Mouse (Mus musculus): ENCODE data around the gene Eif4g1.

Eif4g1 gene

DNA sequence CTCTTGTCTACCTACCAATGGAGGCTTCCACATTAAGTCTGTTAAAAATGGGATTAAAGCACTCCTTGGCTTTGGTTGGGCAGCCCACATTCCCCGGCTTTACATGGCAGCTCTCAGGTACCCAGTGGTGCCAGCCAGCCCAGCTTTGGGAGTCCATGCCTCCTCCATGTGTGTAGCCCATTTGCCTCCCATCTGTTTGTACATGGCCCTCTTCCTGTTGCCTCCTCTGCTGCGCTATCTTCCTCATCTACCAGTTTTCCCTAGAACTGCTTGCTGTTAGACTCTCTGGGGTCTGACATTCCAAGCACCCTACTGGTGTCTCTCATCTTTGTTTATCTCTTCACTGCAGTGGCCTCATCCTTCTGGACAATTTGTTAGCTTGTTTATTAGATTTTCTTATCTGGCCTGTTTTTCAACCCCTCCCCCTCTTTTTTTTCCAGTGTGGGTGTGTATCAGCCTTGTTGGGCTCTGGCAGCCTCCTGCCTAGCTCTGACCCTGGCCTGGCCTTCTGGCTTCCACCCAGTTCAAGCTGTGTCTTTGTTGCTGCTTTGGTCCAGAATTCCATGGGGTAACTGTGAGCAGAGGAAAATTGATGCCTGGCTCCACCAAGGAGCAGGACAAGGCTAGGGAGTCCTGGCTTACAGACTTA is 38.4 kb downstream of the Eif4g1 start:
- no peak for DNase-seq (ENCODE audit: low read depth)

DNA sequence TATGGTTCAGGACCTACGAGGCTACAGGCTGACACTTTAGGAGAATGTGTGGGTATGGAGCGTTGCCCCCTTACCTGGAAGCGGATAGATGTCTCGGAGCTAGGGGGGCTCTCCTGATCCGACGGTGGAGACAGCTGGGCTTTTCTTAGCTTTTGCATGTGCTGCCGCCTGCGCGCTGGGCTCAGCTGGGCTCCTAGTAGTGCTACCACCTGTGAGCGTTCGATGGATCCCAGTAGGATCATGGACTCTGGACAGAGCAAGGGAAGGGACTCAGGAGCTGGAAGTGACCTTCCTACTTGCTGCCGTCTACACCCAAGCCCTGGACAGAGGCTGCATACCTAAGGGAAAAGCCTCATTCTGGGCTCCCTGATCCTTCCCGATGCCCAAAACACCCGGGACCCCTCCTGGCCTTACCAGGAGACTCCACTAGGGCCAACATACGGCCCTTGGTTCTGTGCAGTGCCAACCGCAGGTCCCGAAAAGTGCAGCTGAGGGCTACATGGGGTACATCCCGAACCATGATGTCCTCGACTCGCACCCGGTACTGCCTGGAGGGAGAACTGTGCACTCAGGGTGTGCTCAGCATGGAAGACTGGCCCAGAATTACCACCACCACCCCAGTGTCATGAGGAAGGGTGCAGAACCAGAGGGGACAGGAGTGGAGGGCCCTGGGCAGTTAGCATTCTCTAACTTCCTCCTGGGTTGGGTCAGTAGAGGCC is 40.3 kb downstream of the Eif4g1 start:
- DNase-seq (ENCODE audit: low read depth), result no peak

DNA sequence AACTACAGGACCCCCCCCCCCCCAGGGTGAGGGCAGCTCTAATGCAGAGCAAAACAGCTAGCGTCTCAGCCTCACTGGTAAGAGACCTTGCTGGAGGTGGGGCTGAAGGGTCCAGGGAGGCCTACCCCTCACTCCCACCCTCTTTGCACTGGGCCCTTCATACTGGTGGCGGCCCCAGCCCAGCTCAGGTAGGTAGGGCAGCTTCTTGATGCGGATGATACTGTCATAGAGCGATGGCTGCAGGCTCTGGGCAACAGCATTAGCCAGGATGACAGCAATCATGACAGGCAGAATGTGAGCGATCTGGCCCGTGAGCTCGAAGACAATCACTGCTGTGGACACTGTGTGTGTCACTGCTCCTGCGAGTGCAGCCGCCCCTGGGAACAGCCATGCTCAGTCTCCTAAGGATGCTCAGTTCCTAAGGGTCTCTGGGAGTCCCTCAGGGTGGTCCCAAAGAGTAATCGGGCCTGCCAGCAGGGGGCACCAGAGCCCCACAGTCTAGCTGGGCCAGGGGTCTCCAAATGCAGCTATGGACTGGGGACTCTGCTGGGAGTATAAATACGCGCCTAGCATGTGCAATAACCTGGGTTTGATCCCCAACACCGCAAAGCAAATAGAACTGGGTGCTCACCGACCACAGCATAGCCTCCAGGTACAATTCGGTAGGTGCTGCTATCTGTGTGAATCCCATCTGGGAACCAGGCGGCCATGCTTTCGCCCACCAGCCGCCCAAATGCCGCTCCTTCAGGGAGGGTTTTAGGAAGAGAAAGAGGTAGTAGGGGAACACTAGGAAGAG is 41.0 kb downstream of the Eif4g1 start:
- DNase-seq (ENCODE audit: low read depth), result no peak

DNA sequence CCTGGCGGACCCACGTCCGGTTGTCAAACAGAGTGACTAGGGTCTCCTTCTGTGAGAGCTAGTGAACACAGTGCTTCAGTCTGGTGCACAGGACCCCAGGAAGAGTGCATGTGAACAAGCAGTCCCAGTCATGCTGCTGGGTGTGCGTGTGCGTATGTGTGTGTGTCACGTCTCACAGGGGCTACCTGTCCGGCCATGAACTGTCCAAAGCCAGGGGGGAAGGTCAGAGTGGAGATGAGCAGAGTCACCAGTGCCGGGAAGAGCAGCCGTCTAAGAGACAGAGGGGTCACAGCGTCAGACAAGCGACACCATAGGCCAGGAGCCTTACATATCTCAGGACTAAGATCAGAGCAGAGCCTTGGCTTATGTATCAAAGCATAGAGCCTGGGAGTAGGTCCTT is 42.3 kb downstream of the Eif4g1 start:
- DNase-seq (ENCODE audit: low read depth), result no peak

DNA sequence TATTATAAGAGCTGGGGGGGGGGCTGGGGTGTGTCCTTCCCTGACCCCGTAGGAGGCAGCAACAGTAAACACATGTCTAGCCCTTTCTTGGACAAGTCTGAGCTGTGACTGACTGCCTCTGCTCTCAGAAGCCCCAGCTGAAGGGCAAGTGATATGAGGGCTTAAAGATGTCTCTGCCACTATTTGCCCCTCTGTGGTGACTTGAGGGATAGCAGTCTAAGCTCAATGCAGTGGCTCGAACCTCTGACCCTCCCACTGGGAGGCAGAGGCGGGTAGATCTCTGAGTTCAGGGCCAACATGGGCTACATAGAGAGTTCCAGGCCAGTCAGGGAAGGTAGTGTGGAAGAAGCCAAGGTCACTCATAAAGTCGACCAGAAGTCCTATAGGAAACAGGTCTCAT is 42.7 kb downstream of the Eif4g1 start:
- no peak for DNase-seq (ENCODE audit: low read depth)

DNA sequence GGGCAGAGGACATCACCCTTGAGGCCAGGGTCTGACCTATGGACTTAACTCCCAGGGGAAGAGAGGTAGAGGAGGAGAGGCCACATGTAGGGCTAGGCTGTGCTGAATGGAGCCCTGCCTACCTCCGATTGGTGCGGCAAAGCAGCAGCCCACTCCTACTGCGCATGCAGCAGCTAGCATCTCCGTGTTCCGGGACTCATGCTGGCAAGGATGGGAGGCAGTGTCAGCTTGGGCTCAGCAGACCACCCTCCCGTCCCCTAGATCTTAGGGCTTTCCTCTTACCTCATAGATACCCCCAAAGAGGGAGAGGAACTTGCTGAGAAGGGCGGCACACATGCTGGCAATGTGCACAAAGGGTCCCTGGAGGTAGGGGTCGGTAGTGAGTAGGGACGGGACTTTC is 44.1 kb downstream of the Eif4g1 start:
- no peak for DNase-seq (ENCODE audit: low read depth)

DNA sequence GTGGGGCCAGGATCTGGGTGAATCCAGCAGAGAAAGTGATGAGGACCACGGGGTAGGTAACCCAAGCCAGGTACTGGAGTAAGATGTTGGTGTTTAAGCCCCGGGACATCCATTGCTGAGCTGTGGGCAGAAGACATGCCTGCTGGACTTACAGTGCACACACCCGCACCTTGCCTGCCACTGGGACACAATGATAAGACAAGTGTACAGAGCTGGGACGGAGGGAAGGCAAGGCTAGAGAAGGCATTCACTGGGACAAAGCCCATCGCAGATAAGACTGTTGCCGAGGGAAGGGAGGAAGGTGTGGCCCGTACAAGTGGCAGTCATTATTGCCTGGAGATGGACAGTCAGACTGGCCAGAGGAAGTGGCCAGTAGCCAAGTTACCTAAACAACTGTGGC is 44.8 kb downstream of the Eif4g1 start:
- peak; percentile 68 for DNase-seq (ENCODE audit: low read depth)

DNA sequence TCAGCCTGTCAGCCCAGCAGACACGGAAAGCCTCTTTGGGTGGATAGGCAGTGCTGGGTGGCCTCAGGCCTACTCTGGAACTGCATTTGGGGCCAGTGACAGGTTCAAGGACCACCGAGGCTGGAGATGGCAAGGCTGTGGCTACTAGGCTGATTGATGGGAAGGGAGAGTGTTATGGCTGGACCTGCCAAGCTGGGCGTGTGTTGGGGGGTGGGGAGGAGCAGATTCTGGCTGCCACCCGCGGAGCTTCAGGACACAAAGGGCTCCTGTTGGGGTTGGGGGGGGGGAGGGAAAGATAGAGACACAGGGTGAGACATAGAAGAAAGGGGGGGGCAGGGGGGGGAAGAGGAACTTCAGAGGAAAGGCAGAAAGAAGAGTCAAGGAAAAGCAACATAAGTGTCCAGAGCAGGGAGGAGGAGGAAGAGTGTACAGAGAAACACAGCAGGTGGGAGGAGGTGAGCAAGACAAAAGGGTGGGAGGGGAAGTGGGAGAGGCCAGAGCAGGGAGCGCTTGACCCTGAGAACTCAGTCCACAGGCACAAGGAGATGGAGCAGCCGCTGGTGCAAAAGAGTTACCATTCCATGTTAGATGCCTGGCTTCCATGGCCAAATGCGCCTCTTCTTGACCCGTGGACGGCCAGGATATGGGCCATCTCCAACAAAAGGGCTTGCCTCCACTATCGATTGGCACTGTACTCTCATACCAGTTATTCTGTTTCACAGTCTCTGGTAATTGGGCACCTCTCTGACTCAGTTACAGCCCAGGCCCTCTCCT is 46.4 kb downstream of the Eif4g1 start:
- DNase-seq (ENCODE audit: low read depth), result no peak

DNA sequence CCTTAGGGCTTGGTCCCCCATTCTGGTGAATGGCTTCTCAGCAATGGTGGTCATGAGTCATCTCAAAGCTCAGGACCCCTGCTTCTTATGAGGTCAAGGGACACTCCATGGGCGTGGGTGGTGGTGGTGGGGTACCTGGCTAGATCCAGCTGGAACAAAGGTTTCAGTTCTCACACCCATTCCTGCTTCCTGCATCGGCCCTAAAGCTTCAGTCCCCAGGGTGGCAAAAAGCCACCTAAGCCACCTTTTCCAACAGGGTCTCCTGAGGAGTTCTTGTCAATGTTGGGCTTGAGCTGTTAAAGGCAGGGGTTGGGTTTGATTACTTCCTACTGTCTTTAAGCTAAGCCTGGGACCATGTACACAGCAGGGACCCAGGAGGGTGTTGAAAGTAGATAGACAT is 47.0 kb downstream of the Eif4g1 start:
- DNase-seq (ENCODE audit: low read depth), result no peak

DNA sequence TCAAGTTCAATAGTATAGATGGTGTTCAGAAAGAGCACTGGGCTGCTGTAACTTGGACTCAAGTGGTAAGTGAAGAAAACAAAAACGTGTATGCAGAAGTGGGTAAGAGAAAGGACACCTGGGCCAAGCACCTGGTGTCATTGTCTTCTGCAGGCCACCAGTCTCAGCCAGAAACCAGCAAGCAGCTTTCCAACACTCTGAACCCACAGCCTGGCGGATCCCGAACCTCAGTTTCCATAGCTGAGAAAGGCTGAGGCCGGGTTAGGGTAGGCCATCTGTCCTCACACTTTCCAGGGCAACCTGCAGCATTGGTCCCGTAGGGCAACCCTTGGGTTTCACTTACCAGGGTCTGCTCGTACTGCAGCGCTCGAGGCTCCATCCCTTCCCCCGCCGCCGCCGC is 47.5 kb downstream of the Eif4g1 start:
- DNase-seq (ENCODE audit: low read depth), result no peak

DNA sequence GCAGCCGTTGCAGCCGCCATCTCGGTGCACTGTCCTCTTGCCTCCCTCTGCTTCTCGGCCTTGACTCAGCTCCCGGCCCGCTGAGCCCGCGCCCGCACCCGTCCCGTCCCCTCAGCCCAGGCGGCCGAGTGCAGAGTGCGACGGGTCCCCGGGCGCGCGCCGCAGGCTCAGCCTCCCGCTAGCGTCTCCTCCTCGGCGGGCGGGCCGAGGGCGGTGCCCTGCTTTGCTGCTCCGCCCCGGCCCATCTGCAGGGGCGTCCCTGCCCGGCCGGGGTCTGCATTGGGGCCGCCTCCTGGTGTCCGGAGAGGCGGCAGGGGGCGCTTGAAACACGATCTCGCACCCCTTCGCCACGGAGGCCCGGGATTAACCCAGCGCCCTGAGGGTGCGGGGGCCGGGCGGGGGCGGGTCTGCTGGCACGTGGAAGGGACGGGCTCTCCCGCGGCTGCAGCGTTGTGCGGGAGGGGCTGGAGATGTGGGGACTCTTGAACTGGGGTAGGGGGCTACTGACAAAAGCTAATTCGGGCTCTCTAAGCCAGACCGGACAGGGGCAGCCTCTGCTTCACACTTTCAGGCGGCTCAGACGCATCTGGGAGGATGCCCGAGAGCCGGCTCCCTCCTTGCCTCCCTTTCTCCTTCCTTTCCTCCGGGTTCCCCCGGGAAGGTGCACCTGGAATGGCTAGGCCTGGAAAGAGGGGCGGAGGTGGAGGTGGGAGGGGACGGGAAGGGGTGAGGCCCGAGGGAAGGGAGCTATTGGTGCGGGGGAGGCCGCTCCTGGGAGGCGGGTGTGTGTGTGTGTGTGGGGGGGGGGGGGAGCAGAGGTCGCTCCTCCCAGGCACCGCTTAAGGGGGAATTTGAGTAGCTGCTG is 48.1 kb downstream of the Eif4g1 start:
- no peak for DNase-seq (ENCODE audit: low read depth)

DNA sequence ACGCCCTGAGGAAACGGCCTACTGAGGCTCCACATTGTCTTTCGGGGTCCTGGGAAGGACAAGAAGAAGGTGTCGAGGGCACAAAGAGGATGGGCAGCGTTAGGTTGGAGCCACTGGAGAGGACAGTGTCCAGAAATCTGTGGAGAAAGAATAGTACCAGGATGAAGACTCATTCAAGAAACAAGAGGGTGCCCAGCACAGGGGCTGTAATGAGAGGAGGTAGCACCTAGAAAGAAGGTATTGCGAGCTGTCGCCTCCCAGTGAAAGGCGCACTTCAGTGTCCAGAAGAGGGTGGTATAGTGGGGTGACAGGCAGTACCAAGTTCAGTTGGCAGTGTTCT is 48.7 kb downstream of the Eif4g1 start:
- DNase-seq (ENCODE audit: low read depth), result no peak

DNA sequence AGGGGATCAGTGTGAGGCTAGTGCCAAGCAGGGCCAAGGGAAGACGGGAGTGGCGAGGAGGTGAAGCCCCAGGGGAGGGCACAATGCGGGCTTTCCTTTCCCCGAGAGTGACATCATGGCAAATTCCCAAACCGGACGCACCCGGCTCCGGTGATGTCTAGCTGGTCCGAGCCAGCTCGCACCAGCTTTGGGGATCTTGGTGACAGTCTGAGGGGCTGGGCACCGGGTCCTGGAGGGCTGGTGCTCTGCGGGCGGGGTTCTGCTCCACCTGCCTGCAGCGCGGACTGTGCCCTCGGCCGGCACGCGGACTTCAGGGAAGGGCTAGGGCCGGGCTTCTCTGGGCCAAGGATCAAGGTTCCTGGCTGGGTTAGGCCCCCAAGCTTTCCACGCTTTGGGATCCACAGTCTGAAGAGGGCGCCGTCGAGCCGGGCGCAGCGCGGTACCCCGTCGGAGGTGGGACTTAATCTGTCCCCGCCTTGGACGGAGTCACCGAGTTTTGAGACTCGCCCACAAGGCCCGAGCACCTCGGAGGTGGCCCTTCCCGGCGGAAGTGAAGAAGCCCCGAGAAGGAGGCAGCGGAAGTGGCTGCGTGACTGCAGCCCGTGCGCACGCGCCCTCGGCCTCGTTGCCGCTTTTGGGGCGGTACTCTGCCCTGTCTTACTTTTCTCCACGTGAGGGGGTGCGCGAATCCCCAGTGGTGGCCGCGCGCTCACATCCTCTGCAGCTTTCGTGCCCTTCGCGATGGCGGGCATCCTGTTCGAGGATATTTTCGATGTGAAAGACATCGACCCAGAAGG is 49.3 kb downstream of the Eif4g1 start, which contains the start of the genes Polr2h and Clcn2:
Gene Polr2h, plus strand, starts transcription at position 485 of the 797 bp plus-strand sequence.
Gene Clcn2, minus strand, starts transcription at position 566 of the 797 bp plus-strand sequence.
- DNase-seq (ENCODE audit: low read depth), result peak; percentile 96

DNA sequence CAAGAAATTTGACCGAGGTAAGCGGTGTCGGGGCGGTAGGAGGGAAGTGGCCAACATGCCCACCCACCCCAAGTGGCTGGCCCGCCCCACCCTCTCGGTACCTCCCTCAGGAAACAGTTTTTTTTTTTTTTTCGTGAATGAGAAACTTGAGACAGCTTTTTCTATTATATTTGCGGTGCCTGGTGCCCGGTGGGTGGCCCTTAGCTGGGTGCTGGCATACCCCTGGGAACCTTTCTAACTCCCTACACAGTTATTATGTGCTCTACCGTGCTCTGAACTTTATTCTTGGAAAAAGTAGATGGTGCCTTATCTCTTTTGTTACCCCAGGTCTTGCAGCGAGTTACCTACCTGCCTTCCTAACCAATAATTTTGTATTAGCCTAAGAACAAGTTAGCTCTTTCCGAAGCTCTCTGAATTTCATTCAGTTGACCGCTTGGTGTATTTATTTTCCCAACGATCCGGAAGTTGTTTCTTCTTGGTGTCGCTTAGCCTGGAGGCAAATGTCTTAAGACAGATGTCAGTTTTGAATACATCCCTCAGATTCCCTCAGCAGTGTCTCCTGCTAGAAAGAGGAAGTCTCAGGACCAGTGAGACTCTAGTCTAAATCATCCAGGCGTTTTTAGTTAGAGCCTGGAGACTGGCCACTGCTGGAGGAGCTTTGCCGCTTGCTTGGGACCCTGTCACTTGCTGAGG is 50.0 kb downstream of the Eif4g1 start:
- DNase-seq (ENCODE audit: low read depth), result no peak

DNA sequence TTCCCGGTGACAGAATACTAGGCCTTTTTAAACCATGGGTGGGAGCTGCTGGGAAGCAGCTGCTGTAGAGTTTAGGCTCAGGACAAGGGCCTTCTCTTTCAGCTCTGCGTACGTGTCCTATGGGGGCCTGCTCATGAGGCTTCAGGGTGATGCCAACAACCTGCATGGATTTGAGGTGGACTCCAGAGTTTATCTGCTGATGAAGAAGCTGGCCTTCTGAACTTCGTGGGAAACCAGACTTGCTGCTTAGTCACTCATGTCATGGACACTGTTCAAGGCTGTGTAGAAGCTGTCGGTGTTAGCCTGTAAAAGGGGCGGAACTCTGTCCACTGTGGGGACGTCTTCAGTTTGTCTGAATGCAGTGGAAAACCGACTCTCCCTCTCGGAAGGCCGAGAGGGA is 53.7 kb downstream of the Eif4g1 start:
- no peak for DNase-seq (ENCODE audit: low read depth)

DNA sequence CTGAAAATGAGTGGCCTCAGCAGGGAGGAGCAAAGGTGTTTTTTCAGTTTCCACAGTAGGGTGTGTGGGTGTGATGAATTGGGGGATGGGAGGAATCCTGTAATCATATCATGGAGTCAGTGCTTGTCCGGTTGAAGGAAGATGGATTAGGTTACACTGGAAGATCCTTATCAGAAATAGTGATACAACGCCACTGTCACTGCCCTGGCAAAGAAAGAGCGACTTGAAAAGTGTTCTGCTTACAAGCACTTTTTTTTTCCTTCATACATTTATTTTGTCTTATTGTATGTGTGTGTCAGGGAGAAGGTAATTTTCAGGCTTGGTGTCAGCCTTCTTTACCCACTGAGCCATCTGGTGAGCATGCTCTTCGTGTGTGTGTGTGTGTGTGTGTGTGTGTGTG is 54.6 kb downstream of the Eif4g1 start:
- DNase-seq (ENCODE audit: low read depth), result no peak

DNA sequence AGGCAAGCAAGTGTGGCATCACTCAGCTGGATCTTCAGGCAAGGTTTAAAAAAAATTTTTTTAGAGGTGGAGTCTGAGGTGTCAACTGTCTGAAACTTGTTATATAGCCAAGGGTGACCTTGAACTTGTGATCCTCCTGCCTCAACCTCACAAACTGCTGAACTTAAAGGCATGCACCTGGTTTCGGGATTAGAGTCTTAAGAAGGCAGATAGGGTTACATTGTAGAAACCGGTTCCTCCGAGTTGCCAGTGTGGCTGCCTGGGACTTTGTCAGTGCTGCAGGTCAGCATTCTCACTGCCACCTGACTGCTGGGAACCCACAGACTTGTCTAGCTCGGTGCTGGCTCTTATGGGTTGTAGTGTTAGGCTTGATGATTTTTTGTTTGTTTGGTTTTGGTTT is 55.1 kb downstream of the Eif4g1 start:
- no peak for DNase-seq (ENCODE audit: low read depth)

DNA sequence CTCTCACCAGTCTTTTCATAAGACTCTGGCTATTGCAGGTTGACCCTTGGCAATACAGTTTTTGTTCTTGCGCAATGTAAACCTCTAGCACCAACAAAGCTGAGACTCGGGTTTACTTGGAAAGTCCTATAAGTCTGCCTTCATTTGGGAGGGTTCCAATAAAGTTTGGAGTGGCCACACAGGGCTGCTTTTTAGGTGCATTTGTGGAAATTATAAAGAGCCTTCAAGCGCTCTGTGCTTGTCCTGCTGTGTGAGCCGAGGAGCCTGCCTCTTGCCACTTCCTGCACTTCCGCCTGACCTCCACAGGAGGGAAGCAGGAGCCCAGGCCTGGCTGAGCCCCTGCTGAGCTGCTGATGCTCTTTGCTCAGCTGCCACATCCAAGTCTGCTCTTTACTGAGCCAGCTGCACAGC is 56.2 kb downstream of the Eif4g1 start:
- no peak for DNase-seq (ENCODE audit: low read depth)

DNA sequence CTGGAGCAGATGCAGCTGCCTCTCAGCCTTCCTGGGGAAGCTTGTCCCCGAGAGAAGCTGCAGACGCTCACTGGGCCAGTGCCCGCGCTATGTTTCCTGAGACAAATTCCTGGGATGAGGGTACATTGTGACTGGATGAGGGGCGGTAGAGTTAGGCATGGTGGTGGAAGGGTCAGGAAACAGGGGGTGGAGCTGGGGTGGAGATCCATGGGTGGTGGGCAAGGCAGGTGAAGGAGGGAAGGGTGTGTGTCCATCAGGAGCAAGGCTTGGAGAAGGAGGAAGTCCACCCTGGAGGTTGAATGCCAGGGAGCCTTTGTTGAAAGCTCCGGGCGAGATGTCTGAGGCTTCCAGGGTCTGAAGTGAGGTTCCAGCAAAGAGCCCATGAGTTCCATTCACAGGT is 57.2 kb downstream of the Eif4g1 start:
- DNase-seq (ENCODE audit: low read depth), result no peak

DNA sequence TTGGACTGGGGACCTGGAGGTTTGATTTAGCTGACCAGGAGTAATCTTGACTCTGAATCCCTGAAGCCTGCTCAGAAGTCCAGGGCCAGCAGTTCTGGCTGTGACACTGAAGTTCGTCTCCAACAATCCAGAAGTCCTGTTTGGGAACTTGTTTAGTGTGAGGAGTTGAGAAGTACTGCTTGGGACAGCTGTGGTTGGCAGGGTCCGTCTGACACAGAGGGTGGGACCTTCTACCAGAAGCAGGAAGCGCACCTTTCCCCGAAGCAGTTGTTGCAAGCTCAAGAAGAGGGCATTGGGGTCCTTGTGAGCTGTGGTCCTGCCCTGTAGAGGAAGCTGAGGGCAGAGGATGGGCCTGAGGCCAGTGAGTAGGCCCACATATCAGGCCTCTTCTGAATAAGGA is 57.6 kb downstream of the Eif4g1 start:
- no peak for DNase-seq (ENCODE audit: low read depth)
